Mouse (Mus musculus) erythroblast, embryonic 14.5 days (primary cell): ENCODE data around the gene Ino80e.

Experiments
- GATA1 ChIP-seq: IDR thresholded peaks from 2 replicates; pipeline ENCODE4 v1.6.1; 2012; ENCODE audit warnings: low read length, inconsistent platforms, mixed read lengths
- TAL1 ChIP-seq: IDR thresholded peaks from 3 replicates; pipeline ENCODE4 v1.6.1; 2012; ENCODE audit warnings: low read length, inconsistent platforms, mixed read lengths

GRCm38 (mm10) chr7:126881040-126881439 lies 18.9 kb upstream of the Ino80e start:
- no peak for TF ChIP-seq GATA1
- no peak for TF ChIP-seq TAL1
